Mouse (Mus musculus) ovary, adult 2 months (tissue): ENCODE results near the gene Qrich2. TPM values are rescaled to one million over a fixed set of nuclear protein-coding genes. Genes with fewer than 3 reads are reported as not detected.

Experiments
- polyA plus RNA-seq: library from polyadenylated mRNA; depleted of rRNA; stranded (reverse); fragments of >200 nt; gene quantifications from 2 replicates; pipeline ENCODE4 v1.2.3, GENCODE M21; 2012; rRNA removed

The Qrich2 gene
- polyA plus RNA-seq: 0.93 and 1.9 TPM in 2 replicates

GRCm38 (mm10) chr11:116466141-116466540 lies at the start of gene Qrich2:
Gene Qrich2, minus strand, starts transcription at chr11:116466241.

GRCm38 (mm10) chr11:116493795-116494252 lies 27.8 kb upstream of the Qrich2 start, which contains the start of gene Prpsap1:
Gene Prpsap1, minus strand, starts transcription at chr11:116494202.

GRCm38 (mm10) chr11:116433356-116434286 lies 32.4 kb downstream of the Qrich2 start, which contains the start of gene Ubald2:
Gene Ubald2, plus strand, starts transcription at chr11:116434094.

GRCm38 (mm10) chr11:116412904-116413630 lies 53.0 kb downstream of the Qrich2 start, which contains the start of gene Rnf157:
Gene Rnf157, minus strand, starts transcription at chr11:116413032.

Other genes with a start within 250 kb of the Qrich2 start
- 2.8 and 3.7 TPM in 2 replicates for gene Evpl, start 228.2 kb downstream of the Qrich2 start, polyA plus RNA-seq
- gene Srp68, start 192.0 kb downstream of the Qrich2 start, polyA plus RNA-seq: 51.8 and 68.0 TPM in 2 replicates
- gene Galr2, start 185.3 kb downstream of the Qrich2 start, polyA plus RNA-seq: 3.4 and 3.8 TPM in 2 replicates
- gene Exoc7, start 159.0 kb downstream of the Qrich2 start, polyA plus RNA-seq: 34.9 and 36.3 TPM in 2 replicates
- 121 and 144 TPM in 2 replicates for gene Foxj1, start 130.8 kb downstream of the Qrich2 start, polyA plus RNA-seq
- 5.1 and 6.4 TPM in 2 replicates for gene Rnf157, start 53.2 kb downstream of the Qrich2 start, polyA plus RNA-seq
- 145 and 174 TPM in 2 replicates for gene Ubald2, start 32.1 kb downstream of the Qrich2 start, polyA plus RNA-seq
- gene Prpsap1, start 28.0 kb upstream of the Qrich2 start, polyA plus RNA-seq: 218 and 285 TPM in 2 replicates
- 31.4 and 33.0 TPM in 2 replicates for gene Sphk1, start 64.7 kb upstream of the Qrich2 start, polyA plus RNA-seq
- 43.3 and 43.5 TPM in 2 replicates for gene Ube2o, start 115.2 kb upstream of the Qrich2 start, polyA plus RNA-seq
- 0.16 and 0.44 TPM in 2 replicates for gene Aanat, start 120.2 kb upstream of the Qrich2 start, polyA plus RNA-seq
- gene Rhbdf2, start 160.8 kb upstream of the Qrich2 start, polyA plus RNA-seq: 94.1 and 97.8 TPM in 2 replicates
- 19.7 and 23.3 TPM in 2 replicates for gene Prcd, start 187.3 kb upstream of the Qrich2 start, polyA plus RNA-seq
- gene Cygb, start 188.1 kb upstream of the Qrich2 start, polyA plus RNA-seq: 128 and 135 TPM in 2 replicates